Mouse (Mus musculus): ENCODE measurements around the gene Prss22. TPM values are rescaled to one million over a fixed set of nuclear protein-coding genes. Genes with fewer than 3 reads are reported as not detected.

The Prss22 gene
- total RNA-seq, 2 experiments from 2014 or later, result not detected

- ATAC-seq (replicated peaks; ENCODE audit: poor library complexity, severe bottlenecking), result no peak
Measured at GRCm38 (mm10) chr17:24000404-24000803, 2.5 kb upstream of the Prss22 start.

GRCm38 (mm10) chr17:23998383-23998782 lies 483 bp upstream of the Prss22 start:
- ATAC-seq (replicated peaks; ENCODE audit: poor library complexity, severe bottlenecking), result peak; percentile 49

DNA sequence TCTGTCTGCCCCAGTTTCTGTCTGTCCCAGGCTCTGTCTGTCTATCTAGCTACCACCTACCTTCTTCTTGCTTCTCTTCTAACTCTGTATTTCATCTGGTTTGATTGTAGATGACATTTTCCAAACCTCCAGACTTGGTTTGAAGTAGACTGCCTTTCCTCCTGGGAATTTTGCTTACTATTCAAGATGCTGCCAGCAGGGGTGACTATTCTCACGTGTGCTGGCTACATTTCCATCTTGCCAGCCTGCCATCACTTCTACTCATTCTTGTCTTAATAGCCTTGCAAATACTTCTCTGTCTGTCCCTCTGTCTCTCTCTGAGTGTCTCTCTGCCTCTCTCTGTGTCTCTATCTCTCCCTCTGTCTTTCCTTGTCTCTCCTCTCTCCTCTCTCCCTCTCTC lies 2.5 kb downstream of the Prss22 start:
- ATAC-seq (replicated peaks; ENCODE audit: poor library complexity, severe bottlenecking), result no peak

DNA sequence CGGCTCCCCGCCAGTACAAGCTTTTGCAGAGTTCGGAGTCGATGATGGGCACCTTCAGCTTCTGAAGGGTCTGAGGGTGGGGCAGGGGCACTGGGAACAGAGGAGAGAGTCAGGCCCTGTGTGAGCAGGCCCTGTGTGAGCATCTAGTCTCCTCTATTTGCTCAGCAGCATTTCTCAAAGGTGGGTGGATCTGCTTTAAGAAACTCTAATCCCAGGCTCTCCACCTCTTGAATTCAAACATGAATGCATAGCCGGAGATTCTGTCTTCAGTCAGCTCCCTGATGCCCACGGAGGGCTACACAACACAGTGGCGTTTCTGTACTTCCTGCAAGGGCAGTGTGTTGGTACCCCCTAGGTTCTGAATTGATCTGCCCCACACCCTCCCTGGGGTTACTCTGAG lies 3.2 kb downstream of the Prss22 start:
- ATAC-seq (replicated peaks; ENCODE audit: poor library complexity, severe bottlenecking), result no peak

- ATAC-seq (replicated peaks; ENCODE audit: poor library complexity, severe bottlenecking), result peak; percentile 90
Measured at GRCm38 (mm10) chr17:23993559-23994428, 4.1 kb downstream of the Prss22 start.

- ATAC-seq (replicated peaks; ENCODE audit: poor library complexity, severe bottlenecking), result peak; percentile 23; the same call in 1 of the 2 replicates
Measured at GRCm38 (mm10) chr17:23992789-23993553, 4.9 kb downstream of the Prss22 start.

GRCm38 (mm10) chr17:23989802-23990201 lies 8.1 kb downstream of the Prss22 start:
- no peak for ATAC-seq (replicated peaks; ENCODE audit: poor library complexity, severe bottlenecking)

GRCm38 (mm10) chr17:23984989-23985388 lies 12.9 kb downstream of the Prss22 start:
- no peak for ATAC-seq (replicated peaks; ENCODE audit: poor library complexity, severe bottlenecking)

GRCm38 (mm10) chr17:23982912-23983311 lies 15.0 kb downstream of the Prss22 start:
- ATAC-seq (replicated peaks; ENCODE audit: poor library complexity, severe bottlenecking), result peak; percentile 47

- ATAC-seq (replicated peaks; ENCODE audit: poor library complexity, severe bottlenecking), result peak; percentile 87
Measured at GRCm38 (mm10) chr17:23980297-23980909, 17.5 kb downstream of the Prss22 start, which contains the start of gene Prss30. Gene Prss30 (minus strand): TSS chr17:23980566.

DNA sequence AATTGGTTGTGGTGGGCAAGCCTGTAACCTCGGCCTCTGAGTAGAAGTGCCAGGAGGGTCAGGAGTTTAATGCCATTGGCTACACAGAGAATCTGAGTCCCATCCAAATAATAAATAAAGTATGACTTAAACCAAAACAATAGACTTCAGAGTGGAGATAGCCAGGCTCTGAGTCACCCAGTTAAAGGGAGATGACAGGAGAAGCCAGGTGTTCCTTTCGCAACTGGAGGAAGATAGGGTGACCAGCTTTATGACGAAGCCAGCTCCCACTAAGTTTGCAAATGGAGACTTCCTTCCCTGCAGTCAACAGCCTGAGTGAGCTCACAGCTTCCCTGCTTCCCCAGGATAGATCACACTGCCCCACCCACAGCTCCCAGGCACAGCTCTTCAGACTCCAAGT lies 18.4 kb downstream of the Prss22 start:
- ATAC-seq (replicated peaks; ENCODE audit: poor library complexity, severe bottlenecking), result peak; percentile 54

DNA sequence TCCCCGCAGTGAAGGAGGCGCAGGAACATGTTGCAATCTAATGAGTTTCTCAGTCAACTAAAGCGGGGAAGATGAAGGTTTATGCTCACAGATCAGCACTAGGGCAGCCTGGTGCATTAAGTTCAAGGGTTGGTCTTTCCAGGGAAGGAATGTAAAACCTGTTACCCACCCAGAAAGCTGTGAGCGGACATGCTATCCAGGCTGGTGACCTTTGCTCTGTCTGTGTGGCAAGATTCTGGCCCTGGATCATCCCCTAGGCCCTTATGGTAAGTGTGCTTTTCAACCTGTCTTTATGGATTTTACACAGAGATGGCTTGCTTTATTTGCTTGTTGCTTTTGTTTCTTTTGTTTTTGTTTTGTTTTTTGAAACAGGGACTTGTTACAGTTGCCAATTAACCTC lies 21.2 kb downstream of the Prss22 start:
- ATAC-seq (replicated peaks; ENCODE audit: poor library complexity, severe bottlenecking), result no peak

DNA sequence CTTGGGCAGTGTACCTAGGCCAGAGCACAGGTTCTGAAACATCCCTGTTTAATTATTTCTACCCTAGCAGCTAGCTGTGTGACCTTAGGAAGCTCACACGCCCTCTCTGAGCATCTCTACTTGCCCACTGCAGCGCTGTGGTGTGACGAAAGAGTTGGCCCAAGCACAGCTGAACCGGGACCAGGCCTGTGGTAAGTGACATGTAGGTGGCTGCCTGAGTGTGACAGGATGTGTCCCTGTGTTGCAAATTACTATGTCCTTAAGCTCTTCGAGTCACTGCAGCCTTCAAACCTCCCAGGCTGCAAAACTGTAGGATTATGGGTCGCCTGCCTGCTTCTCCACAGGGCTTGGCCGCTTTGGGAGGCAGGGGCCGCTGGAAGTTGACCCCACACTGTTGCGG lies 26.6 kb downstream of the Prss22 start:
- ATAC-seq (replicated peaks; ENCODE audit: poor library complexity, severe bottlenecking), result no peak

DNA sequence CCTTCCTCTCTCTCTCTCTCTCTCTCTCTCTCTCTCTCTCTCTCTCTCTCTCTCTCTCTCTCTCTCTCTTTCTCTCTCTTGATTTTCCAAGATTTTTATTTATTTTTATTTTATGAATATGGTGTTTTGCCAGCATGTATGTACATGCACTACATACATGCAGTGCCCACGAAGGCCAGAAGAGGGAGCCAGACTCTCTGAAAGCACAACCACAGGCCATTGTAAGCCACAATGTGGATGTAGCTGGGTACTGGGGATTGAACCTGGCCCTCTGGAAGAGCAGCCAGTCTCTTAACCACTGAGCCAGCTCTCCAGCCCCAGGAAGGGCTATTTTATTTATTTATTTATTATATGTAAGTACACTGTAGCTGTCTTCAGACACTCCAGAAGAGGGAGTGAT lies 28.7 kb downstream of the Prss22 start:
- peak; percentile 59 for ATAC-seq (replicated peaks; ENCODE audit: poor library complexity, severe bottlenecking)

DNA sequence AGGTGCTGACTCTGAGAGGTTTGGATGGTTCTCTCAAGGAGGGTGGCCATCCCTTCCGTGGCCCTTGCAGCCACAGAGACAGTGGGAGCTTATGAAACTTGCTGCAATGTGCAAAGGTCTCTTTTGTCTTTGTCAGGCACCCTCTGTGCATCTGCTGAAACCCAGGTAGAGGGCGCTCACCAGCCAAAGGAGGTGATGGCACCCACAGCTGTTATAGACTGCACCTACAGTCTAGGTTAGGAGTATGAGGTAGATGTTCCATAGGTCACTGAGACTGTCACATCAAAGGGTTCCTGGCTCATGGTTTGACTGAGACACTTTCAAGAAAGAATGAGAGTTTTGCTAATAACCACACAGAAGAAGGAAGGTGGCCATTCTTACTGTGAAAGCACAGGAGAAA lies 29.1 kb downstream of the Prss22 start:
- no peak for ATAC-seq (replicated peaks; ENCODE audit: poor library complexity, severe bottlenecking)

GRCm38 (mm10) chr17:23966658-23967401 lies 31.1 kb downstream of the Prss22 start:
- ATAC-seq (replicated peaks; ENCODE audit: poor library complexity, severe bottlenecking), result peak; percentile 83

DNA sequence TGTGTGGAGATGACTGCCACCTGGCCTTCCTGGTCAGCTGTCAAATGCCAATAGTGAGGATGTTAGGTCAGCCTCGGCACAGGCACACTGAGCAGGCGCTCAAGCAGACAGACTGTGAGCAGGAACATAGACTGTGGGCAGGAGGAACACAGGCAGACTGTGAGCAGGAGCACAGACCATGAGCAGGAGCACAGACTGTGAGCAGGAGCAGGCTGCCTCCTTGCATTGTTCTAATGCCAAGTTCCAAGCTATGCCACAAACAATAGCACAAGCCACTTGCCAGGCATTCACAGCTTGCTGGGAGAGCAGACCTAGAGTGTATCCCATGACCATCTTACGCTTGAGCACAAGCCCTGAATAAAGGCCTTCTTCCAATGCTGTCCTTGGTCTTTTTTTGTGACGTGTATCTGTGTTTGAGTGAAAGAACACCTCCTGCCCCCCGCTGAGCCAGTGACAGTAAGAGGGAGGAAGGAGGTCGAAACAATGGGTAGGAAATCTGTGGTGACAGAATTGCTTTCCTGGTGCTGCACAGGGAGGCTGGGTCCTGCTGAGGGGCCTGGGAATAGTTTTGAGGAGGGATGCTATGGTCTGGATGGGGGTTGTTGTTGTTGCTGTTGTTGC lies 32.0 kb downstream of the Prss22 start:
- ATAC-seq (replicated peaks; ENCODE audit: poor library complexity, severe bottlenecking), result no peak

- ATAC-seq (replicated peaks; ENCODE audit: poor library complexity, severe bottlenecking), result peak; percentile 31; the same call in 1 of the 2 replicates
Measured at GRCm38 (mm10) chr17:23961573-23962122, 36.3 kb downstream of the Prss22 start.

GRCm38 (mm10) chr17:23960084-23960738 lies 37.7 kb downstream of the Prss22 start:
- ATAC-seq (replicated peaks; ENCODE audit: poor library complexity, severe bottlenecking), result peak; percentile 92
